Mouse (Mus musculus): ENCODE measurements around the gene Cluap1. TPM values are rescaled to one million over a fixed set of nuclear protein-coding genes. Genes with fewer than 3 reads are reported as not detected.

The Cluap1 gene
- 10 to 100 TPM; 32.5 to 39.8 TPM for polyA plus RNA-seq (2017; shearing (Covaris generic))

DNA sequence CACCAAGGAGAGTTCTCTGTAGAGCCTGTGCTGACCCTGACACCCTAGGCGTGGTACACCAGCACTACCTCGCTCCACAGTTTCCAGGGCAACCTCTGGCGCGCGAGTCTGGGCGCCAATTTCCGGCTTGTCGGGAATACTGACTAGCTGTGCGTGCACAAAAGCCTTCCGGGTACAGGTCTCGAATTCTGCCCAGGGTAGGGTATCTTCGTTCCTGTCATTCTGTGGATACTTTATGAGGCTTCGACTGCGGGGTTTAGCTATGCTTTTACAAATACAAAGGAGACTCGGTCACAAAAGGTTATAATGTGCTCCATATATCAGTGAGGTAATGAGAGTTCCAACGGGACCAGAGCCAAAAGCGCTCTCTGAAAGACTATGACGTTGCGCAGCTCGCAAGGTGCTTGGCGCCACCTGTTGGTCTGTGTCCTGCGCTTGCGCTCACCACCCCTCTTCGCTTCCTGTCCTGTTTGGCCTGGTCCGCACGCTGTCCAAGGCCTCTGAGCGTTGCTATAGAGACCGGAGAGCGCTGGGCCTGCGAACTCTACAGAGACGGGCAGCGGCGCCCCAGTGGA, at the start of gene Cluap1, which contains the start of gene 1700037C18Rik:
Gene Cluap1, plus strand, starts transcription at position 265 of the 575 bp plus-strand sequence.
Gene 1700037C18Rik, minus strand, starts transcription at position 153 of the 575 bp plus-strand sequence.
- ATAC-seq = peak; percentile 83

DNA sequence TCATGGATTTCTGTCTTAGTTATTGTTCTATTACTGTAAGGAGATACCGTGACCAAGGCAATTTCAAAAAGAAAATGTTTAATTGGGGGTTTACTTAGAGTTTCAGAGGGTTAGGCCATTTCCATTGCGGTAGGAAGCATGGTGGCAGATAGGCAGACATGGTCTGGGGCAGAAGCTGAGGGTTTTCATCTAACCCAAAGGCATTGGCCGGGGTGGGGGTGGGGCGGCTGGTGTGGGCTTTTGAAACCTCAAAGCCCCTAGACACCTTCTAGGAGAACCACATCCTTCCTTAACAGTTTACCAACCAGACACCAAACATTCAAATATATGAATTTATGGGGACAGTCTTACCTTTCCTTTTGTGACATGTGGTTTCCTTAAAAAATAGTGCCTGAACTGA, 49.3 kb upstream of the Cluap1 start:
- ATAC-seq = no peak

DNA sequence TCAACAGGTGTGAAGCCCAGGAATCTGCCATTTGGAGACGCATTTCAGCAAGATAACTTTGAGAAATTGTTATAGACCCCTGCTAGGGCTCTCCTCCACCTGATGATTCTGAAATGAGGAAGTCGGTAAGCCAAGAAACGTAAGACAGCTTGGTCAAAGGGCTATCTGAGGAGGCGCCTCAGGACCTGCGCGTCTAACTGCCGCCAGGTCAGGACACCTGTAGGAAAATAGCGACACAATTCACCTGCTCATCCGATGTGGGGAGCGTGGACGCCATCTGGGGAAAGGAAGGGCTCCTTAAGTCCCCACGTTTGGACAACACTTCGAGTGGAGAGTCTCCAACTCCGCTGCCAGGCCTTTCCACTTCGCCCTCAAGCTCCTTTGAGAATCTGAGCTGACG, 36.8 kb upstream of the Cluap1 start:
- peak; percentile 5 for ATAC-seq

DNA sequence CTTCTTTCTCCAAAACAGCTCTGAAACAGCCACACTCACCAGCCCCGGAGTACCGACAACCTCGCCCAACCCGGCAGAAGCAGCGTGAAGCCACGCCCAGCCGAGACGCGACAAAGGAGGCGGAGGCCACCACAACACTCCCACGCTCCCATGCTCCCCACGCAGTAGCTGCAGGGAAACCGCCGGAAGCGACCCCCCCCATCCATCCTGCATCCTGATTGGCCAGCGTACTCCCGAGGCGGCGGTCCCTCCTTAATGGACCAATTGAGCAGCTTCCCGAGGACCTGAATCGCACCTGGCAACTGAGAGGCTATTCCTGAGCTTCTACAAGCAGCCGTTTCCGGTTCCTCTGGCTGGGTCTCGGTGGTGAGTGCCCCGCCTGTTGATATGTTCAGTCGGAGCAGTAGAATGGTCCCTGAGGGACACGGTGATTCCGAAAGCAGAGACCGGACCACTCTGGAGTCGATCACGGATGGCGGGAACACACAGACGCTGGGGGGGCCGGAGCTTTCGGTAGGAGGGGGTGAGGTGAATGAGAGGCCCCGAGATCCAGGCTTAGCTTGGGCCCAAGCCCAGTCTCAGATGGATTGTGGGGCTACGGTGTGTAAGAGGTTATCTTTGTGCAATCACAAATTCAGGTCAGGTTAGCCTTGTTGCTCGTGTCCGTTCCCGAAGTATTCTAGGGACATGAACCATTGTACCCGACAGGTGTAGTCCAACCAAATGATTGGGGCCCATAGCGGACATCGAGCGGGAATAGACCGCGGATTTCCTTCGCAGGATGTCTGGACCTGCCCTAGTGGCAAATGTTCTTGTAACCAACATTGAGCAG, 36.2 kb upstream of the Cluap1 start, which contains the start of gene Naa60:
Gene Naa60, plus strand, starts transcription at position 160 of the 832 bp plus-strand sequence.
- ATAC-seq = peak; percentile 96

DNA sequence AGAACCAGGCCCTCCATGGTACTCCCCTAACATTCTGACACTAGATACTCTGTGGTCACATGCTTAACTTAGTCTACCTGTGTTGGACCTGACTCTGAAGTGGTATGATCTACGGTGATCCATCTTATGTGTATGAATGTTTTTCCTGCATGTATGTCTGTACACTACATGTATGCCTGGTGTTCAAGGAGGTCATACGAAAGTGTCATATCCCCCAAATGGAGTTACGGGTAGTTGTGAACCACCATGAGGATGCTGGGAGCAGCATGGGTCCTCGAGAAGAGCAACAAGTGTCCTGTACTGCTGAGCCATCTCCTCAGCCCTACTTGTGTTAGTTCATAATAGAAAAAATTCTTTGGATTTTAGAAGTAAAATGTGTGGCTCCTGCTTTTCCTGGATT, 32.3 kb upstream of the Cluap1 start:
- no peak for ATAC-seq

DNA sequence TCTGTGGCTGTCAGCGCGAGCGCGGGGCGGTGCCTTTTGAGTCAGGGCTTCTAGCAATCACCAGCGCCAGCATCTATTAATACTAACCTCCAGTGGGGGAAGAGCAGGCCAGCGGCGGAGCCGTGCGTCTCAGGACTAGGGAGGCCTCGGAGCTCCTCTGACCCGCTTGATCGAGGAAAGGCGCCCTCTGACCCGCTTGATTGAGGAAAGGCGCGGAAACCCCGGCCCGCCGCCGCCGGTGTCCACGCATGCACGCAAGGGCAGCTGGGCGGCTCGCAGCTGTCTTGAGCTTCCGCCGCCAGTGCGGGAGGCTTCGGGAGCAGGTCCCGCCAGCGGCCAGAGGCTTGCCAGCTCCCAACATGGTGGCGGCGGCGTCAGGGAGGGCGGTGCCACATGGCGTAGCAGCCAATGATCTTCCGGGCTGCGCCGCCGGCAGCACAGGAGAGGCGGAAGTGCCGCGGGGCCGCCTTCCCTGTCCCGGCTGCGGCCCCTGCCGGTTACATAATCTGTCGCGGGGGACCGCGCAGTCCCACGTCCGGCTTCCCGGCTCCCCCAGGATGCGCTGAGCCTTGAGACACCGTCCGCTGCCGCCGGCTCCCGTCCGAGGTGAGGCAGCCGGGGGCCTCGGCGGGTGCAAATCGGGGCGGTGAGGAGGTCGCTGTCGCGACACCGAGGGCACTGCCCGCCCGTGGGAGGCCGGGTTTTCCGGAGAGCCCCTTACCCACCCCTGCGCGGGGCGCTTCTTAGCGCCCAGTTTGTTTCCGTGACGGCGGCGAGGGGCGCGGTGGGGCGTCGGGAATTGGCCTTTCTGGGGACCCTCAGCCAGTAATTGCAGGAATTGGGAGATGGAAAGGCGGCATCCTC, 24.2 kb upstream of the Cluap1 start, which contains the start of the genes Zfp597 and Gm20695:
Gene Zfp597, minus strand, starts transcription at position 361 of the 864 bp plus-strand sequence.
Gene Gm20695, plus strand, starts transcription at position 448 of the 864 bp plus-strand sequence.
- peak; percentile 96 for ATAC-seq

DNA sequence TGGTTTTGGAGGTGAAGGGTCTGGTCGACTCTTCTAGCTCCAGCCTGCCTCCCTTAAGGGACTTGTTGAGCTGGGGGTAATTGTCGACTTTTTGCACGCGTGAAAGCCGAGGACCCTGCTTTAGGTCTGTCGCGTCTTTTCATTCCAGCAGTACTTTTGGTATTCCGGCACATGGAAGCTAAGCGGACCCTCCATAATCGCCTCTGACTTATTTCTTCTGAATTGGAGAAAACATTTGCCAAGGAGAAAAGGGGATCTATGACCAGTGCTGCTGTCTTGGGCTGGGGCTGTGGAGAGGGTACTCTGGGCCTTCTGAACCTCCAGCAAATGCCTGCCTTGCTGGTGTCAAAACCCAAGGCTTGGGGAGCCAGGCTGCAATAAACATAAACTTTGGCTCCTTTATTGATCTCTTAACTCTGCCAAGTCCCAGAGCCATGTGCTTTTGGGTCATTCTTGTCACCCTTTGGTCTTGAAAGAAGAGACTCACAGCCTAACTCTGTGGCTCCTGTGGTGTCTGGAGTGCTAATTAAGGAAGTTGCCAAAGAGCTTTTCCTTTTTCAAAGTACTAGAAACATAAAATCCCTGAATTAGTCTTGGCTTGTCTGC, 23.4 kb upstream of the Cluap1 start:
- ATAC-seq = no peak

DNA sequence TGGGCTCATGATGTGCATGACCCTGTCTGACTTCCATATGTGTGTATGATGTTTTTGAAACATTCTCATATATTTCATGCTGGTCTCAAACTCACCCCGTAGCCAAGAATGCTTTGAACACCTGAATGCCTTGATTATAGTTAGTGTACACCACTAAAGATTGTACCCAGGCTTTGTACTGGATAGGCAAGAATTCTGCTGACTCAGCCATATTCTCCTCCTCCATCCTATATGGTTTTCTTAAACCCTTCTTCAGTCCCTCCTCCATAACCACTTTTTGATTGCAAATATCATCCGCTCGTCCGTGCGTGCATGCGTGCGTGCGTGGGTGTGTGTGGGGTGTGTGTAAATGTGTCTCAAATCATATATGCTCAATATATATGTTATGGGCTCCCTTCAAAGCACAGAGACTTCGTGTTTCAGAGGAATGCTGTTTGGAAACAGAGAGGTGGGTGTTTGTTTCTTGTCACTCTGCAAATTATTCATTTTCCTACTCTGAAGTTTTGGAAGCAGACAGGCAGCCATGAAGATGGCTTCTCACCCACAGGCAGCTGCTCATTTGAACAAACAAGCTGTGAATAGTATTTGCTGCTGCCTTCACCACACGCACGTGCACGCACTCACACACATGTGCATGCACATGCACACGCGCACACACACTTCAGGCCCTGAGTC, 16.8 kb upstream of the Cluap1 start:
- no peak for ATAC-seq

DNA sequence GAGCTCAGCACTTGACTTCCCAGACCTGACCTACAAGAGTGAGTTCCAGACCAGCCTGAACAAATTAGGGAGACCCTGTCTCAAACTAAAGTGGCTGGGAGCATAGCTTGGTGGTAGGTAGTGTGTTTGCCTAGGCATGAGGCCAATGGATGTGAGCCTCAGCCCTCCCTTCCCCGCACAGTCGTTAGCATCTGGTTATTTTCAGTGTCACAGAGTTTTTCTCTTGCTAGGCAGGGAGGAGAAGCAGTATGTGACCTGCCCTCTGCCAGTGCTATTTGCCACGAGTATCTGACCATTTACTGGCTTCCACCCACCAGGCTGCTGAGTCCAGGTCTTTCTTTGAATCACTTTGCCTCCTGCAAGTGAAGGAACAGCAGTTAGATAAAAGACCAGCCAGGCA, 14.9 kb upstream of the Cluap1 start:
- ATAC-seq = no peak

DNA sequence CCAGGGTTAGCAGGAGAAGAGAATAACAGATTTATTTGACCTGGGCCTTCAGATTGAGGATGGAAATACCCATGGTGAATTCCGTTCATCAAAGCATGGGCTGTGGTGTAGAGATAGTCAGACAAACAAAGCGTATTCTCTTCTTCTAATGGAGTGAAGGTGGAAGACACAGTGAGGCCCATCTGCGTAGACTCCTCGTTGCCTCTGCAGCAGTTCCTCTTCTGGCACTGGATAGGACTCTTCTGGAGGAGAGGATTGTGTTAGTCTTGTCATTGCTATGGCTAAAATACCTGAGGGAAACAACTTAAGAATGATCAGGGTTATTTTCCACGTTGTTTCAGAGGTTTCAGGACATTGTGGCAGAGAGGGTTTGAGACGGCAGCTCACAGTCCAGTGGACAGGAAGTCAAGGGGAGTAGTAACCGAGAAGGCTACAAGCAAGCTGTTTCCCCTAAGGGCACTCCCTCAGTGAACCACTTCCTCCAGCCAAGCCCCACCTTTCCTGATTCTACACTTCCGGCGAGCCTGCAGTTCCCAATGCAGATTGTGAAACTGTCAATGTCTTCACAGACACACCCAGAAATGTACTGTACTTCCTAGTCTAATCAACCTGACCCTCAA, 13.3 kb upstream of the Cluap1 start:
- ATAC-seq = peak; percentile 94

DNA sequence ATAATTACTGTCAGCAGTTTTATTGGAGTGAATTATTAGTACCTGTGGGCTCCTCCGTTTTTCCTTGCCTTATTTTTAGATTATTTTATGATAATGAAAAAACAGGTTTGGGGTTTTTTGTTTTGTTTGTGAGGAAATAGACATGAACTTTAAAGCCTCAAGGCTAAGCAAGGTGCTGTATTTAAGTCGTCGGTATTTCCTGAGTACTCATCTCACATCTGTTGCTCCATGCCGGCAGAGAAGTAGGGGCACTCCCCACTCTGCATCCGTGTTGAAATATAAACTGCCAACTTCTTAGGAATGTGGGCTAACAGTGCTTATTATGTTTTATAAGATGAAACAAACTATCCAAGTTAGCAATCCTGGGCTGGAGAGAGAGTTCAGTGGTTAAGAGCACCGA, 12.6 kb upstream of the Cluap1 start:
- ATAC-seq = peak; percentile 52

DNA sequence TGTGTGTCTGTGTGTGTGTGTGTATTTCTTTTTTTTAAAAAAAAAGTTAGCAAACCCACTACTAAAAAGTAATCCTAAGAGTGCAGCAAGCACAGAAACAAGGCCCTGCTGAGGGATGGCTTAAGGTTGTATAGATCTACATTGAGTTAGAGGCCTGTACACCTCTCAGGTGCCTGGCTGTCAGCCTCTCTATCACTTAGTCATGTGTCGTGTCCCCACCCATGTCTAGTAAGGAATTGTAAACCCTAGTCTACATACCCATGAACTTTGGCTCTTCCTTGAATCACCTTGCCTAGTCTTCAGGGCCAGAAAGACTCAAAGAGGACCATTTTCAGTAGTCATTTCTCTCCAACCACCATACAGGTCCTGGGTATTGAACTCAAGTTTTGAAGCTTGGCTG, 12.0 kb upstream of the Cluap1 start:
- no peak for ATAC-seq

DNA sequence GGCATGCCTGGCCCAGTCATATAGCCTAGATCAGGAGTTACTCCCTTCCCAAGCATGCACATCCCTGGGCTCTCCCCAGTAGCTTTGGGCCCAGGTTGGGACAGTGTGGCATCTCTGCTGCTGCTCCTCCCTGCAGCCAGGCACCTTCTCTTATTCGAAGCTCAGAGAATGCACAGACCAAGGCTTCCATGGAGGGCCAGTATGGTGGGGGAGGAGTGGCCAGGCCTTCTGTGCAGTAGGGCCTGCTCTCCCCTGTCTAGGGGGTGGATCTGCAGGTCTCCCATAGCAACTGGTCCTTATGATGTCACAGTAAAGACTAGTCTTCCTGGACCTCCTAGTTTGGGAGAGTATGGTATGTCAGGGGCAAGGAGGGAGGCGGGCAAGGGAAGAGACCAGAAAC, 1.1 kb upstream of the Cluap1 start:
- ATAC-seq = no peak

DNA sequence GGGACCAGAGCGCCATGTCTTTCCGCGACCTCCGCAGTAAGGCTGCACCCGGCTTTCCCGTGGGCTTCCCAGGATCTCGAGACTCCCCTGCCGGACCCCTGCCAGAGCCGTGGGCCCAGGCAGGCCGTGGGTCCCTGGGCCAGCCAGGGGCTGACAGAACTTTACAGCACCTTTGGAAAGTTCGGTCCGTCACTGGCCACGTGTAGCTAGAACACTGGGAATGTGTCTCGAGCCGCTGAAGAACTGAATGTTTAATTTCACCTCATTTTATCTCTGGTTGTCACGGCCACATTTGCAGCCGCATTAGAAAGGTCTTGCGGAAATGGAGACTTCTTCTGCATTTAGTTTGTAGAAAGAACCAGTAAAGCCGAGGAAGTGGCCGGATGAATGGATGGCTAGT, 517 bp downstream of the Cluap1 start:
- peak; percentile 31 for ATAC-seq

DNA sequence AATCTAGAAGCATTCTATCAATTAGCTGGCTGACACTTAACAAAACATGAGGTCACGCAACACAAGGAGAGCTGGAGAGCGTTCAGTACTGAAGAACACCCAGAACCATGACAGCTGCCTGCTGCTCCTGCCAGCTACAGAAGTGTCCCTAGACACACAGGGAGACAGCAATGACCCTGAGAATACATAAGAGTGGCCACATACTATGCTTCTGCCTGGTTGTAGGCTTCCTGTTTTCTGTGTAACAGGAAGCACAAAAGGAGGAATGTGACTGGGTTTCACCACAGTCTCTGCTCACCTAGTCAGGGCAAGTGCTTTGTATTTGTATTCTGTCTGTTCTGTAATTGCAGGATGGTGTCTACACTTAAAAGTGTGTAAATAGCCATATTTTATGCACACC, 12.2 kb downstream of the Cluap1 start:
- no peak for ATAC-seq

DNA sequence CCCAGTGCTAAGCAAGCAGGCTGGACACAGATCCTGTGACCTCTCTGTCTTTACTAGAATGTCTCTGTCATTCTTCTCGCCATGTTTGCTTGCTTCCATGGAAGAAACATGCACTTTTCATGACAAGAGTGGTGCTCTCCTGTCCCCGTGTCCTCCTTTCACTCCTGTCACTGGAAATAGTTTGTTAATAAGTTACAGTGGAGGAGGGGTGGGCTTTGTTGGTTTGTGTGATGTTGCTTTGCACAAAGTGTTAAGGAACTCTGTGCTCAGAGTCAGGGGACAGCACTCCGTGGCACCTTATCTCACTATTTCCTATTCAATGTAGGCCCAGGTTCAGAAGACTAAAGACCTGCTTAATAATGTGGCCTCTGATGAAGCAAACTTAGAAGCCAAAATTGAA, 14.9 kb downstream of the Cluap1 start:
- ATAC-seq = no peak

DNA sequence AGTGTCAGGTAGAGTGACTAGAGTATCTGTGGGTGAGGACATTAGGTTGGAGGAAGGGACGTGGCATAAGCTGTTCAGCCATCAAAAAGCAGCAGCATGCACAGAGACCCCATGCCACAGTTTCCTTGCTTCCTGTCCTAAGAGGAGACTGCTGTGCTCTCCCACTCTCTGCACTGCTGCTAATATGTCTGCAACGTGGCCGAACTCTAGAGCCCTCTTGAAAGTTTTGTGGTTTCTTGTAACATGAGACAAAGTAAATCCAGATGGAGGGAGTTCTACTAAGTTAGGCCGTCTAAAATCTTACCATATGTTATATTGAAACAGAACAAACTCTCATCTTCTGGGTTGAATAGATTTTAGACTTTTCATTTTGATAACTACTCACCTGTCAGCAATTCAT, 15.4 kb downstream of the Cluap1 start:
- ATAC-seq = no peak

DNA sequence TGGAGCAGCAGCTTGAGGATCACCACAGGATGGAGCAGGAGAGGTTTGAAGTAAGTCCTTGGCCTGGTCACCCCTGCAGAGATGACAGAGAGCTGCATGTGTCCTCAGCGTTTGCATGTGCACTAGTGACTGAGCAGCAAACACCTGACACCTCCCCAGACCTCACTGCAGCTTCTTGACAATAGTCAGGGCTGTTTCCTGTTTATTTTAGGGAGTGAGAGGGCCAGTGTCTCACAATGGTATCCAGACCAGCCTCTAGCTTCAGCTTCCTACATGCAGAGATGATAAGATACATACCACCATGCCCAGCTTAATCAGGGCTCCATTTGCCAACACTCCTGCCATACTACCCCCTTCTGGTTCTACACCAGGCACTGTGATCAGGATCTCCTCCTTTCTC, 20.0 kb downstream of the Cluap1 start:
- ATAC-seq = no peak

DNA sequence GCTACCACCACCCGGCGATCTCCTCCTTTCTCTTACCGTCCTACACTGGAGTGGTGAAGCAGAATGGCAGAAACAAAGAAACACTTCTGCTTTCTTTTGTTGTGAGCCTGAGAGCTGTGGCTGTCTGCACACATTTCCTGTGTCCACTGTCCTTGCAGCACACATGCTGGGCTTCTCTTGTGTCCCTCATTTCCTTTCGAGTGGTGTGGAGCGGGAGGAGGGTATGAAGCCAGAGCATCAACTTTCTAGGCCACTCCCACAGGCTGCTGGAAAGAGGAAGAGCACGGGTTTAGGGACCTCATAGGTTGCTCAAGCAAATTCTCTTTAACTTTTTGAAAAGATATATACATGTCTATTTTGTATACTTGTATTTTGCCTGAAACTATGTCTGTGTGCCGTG, 20.6 kb downstream of the Cluap1 start:
- no peak for ATAC-seq

DNA sequence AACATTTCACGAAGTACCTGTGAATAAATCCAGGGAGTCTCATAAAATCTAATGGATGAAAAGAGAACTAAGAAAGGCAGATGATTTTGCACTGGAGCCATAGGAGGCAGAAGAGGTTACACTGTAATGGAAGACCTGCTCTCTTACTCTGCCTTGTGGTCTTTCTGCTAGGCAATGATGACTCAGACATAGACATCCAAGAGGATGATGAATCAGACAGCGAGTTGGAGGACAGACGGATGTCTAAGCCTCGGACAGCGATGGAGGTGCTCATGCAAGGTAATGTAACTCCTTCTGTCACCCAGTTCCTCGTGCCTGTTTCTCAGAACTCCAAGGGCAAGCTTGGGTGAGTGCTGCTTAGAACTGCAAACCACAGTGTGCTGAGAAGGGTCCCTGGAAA, 24.9 kb downstream of the Cluap1 start:
- no peak for ATAC-seq

DNA sequence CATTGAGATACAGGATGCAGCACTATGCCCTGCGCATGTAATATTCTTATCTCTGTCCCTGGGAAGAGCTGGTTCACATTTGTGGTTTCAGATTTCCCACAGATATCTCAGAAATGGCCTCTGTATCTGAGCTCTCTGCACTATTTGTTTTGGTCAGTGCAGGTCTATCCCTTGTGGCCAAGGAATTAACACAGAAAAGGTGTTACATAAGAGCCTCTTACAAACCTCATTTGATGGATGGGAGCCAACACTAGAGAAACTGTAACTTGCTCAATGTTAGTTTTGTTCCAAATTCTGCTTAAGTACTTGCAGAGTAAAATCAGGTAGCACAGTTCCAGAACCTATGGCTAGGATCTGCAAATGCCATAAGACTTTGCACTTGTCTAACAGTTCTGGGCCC, 25.5 kb downstream of the Cluap1 start:
- no peak for ATAC-seq

DNA sequence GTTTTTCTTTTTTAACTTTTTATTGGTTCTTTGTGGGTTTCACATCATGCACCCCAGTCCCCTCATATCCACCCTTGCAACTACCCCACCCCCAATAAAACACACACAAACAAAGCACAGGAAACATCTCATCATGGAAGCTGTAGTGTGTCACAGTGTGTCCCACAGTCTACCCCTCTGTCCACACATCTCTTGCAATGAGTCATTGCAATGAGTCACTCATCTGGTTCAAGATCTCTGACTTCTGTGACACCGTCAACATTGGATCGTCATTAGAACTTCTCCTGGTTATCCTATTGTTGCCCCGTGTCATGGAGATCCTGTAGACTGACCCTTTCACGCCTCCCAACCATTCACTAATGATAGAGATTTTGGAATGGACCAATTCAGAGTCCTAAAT, 26.1 kb downstream of the Cluap1 start:
- ATAC-seq = no peak
